Comparison of ENCODE assay signal across 9 mouse cellular contexts in the genomic region with DNA sequence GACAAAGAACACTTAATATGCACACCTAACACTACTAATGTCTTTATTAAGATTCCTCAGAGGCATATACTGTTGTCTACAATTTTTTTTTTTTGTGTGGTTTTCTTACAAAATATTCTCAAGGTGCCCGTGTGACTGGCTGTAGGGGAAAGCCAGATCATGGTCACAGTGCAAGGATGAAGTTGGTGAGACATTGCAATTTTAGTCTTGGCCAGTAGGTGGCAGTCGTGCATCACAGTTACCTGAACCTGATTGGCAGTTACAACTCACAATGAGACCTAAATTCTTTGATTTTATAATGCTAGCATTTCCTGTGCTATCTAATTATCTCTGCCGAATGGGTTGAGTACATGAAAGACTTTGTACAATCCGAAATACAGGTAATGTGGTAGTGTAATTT.
DNase-seq lines count a peak whose midpoint lies in the region; ATAC-seq and TF ChIP-seq lines count a peak whose summit lies in the region.
"Had no signal": no experiment of that assay in that cellular context is flagged by ENCODE, and none has a peak within 500 bp of the region (broad histone marks: within the 10 kb centered on the region; RNA-seq: fewer than 3 reads in every experiment).

No protein-coding gene starts in this region.

- H3K36me3 ChIP-seq in E14TG2a.4 (ENCODE audit: insufficient read depth, low read length) = no peaks in the 10 kb centered on the region
- H3K36me3 ChIP-seq in heart, postnatal 0 days (replicated peaks; ENCODE audit: control insufficient read depth, insufficient read depth, low read length) = no peaks in the 10 kb centered on the region
- H3K36me3 ChIP-seq: liver, embryonic 15.5 days had no signal

- H3K27me3 ChIP-seq in E14TG2a.4 (ENCODE audit: insufficient read depth, low read length) = no peaks in the 10 kb centered on the region
- no peaks in the 10 kb centered on the region for H3K27me3 ChIP-seq in heart, postnatal 0 days (ENCODE audit: control insufficient read depth, insufficient read depth, low read length)
- H3K27me3 ChIP-seq: liver, embryonic 15.5 days had no signal

- no peak overlapping the region for H3K4me3 ChIP-seq in E14TG2a.4 (replicated peaks; ENCODE audit: low read length)
- no peak overlapping the region for H3K4me3 ChIP-seq in heart, postnatal 0 days (ENCODE audit: low read depth, low read length)
- H3K4me3 ChIP-seq: liver, embryonic 15.5 days had no signal

- H3K4me2 ChIP-seq in heart, postnatal 0 days (ENCODE audit: low read depth, low read length) = no peak overlapping the region
- H3K4me2 ChIP-seq: liver, embryonic 15.5 days had no signal

- H3K9ac ChIP-seq in heart, postnatal 0 days (replicated peaks; ENCODE audit: low read depth, low read length) = no peak overlapping the region
- H3K9ac ChIP-seq: liver, embryonic 15.5 days had no signal

- H3K27ac ChIP-seq in heart, postnatal 0 days (ENCODE audit: low read depth) = no peak overlapping the region
- H3K27ac ChIP-seq: liver, embryonic 15.5 days had no signal

- peak; percentile 64 for TF ChIP-seq CTCF in E14TG2a.4 (conservative IDR thresholded peaks at IDR 0.05; ENCODE audit: low read length)
- peak; percentile 87 for TF ChIP-seq CTCF in heart, postnatal 0 days (IDR thresholded peaks at IDR 0.05; ENCODE audit: low read depth)

- DNase-seq in adrenal gland, postnatal 10 days = peak; percentile 81
- DNase-seq in embryo, embryonic 9.5 days (ENCODE audit: extremely low spot score) = peak; percentile 71
- DNase-seq in heart, postnatal 0 days (ENCODE audit: low spot score) = peak; percentile 12
- DNase-seq in layer of hippocampus, adult 8-10 months (ENCODE audit: low spot score in 2 of 2) = peak; percentile 40 to 80
- DNase-seq in lung, postnatal 14 days = peak; percentile 62
- peak; percentile 65 for DNase-seq in right cerebral cortex, adult 18-20 months
- peak; percentile 35 for DNase-seq in yolk sac, embryonic 10.5 days (ENCODE audit: low spot score)

- 8% methylated on average over 4 of the region's 4 CpGs for WGBS in heart, postnatal 0 days

- H3K4me1 ChIP-seq in E14TG2a.4 (replicated peaks; ENCODE audit: low read depth, low read length) = peaks cover 11% of the 10 kb centered on the region
- no peaks in the 10 kb centered on the region for H3K4me1 ChIP-seq in heart, postnatal 0 days (ENCODE audit: control insufficient read depth, insufficient read depth)
- H3K4me1 ChIP-seq: liver, embryonic 15.5 days had no signal

- H3K9me3 ChIP-seq in E14TG2a.4 (ENCODE audit: low read length) = peaks cover 22% of the 10 kb centered on the region
- no peaks in the 10 kb centered on the region for H3K9me3 ChIP-seq in heart, postnatal 0 days (replicated peaks; ENCODE audit: control insufficient read depth, low read length)
- H3K9me3 ChIP-seq: liver, embryonic 15.5 days had no signal

- no peak for TF ChIP-seq EP300 in heart, postnatal 0 days (IDR thresholded peaks at IDR 0.05; ENCODE audit: low read depth)

- ATAC-seq in heart, postnatal 0 days (ENCODE audit: insufficient read depth, low read depth) = no peak

Comparison
In these comparisons a context has a peak if more than half of its experiments do, and no peak if none do; other contexts are left out.
1. DNase-seq: peak in every context shown above with its lines; median percentile 81 in adrenal gland, postnatal 10 days; 71 in embryo, embryonic 9.5 days; 65 in right cerebral cortex, adult 18-20 months; 62 in lung, postnatal 14 days; 60 in layer of hippocampus, adult 8-10 months; 35 in yolk sac, embryonic 10.5 days; 12 in heart, postnatal 0 days.